Mouse (Mus musculus) kidney, embryonic 14.5 days (tissue): ENCODE measurements around the gene Hivep3. TPM values are rescaled to one million over a fixed set of nuclear protein-coding genes. Genes with fewer than 3 reads are reported as not detected.

ENCODE experiments used
- ATAC-seq: fragments of 200-750 bp; cut with Nextera tagmentation; 2 replicates; pipeline ENCODE4 v1.8.0; 2017; ENCODE audit warnings: moderate number of reproducible peaks, mild to moderate bottlenecking, moderate TSS enrichment, moderate library complexity; ENCODE audit not compliant: low FRiP score, low TSS enrichment
- H3K27ac ChIP-seq: fragments of 300-500 bp; sonication (generic); 2 replicates; pipeline ENCODE4 v1.5.1; 2014; ENCODE audit warnings: low read depth, mild to moderate bottlenecking, low read length, moderate library complexity, mixed read lengths
- H3K27me3 ChIP-seq: fragments of 300-500 bp; sonication (generic); 2 replicates; pipeline ENCODE4 v1.6.1; 2014; ENCODE audit warnings: mild to moderate bottlenecking, low read length; ENCODE audit not compliant: control insufficient read depth, insufficient read depth
- H3K36me3 ChIP-seq: fragments of 300-500 bp; sonication (generic); 2 replicates; pipeline ENCODE4 v1.6.1; 2014; ENCODE audit warnings: low read length, mixed read lengths; ENCODE audit not compliant: control insufficient read depth, insufficient read depth
- H3K4me1 ChIP-seq: fragments of 300-500 bp; sonication (generic); 2 replicates; pipeline ENCODE4 v1.6.1; 2014; ENCODE audit warnings: low read length, mixed read lengths; ENCODE audit not compliant: control insufficient read depth, insufficient read depth
- H3K4me2 ChIP-seq: fragments of 300-500 bp; sonication (generic); replicated peaks from 2 replicates; pipeline ENCODE4 v1.6.1; 2014; ENCODE audit warnings: low read depth, mild to moderate bottlenecking, low read length
- H3K4me3 ChIP-seq: fragments of 300-500 bp; sonication (generic); 2 replicates; pipeline ENCODE4 v1.5.1; 2014; ENCODE audit warnings: mild to moderate bottlenecking, low read length
- H3K9ac ChIP-seq: fragments of 300-500 bp; sonication (generic); 2 replicates; pipeline ENCODE4 v1.6.1; 2014; ENCODE audit warnings: low read depth, mild to moderate bottlenecking, low read length, moderate library complexity
- H3K9me3 ChIP-seq: fragments of 300-500 bp; sonication (generic); 2 replicates; pipeline ENCODE4 v1.6.1; 2016; ENCODE audit warnings: low read length; ENCODE audit not compliant: control insufficient read depth
- WGBS: fragments of 180-500 bp; shearing (Covaris S2); extraction: QIAGEN DNeasy Blood & Tissue Kit; methylation state at CpG from one replicate; pipeline ENCODE4 v1.1.7; 2014; 5-methylcytosine and 5-hydroxymethylcytosine counted together
- polyA plus RNA-seq: library from polyadenylated mRNA; unstranded; fragments of >200 nt; fragmentation: Nextera tagmentation; extraction: Ambion mirVana; gene quantifications from 2 replicates; pipeline ENCODE4 v1.2.1, GENCODE M21; 2014

The Hivep3 gene
- polyA plus RNA-seq, 1 experiment from 2014 or later: 6.3 TPM

DNA sequence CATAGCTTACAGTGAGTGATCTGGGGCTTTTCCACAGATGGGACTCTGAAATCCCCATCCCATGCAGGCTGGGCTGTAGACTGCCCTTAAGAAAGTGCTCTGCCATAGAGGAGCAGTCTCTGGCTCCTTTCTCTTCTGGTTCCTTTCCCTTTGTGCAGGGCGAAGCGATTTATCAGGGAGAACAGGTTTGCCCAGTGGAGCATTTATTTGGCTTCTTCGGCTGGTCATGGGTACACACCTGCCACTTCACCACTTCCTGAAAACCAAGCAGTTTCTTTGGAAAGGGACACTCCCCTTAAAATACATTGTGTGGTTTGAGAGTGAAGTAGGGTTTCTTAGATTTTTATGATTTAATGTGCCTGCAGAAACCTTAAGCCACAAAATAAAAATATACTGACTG, 110.7 kb downstream of the Hivep3 start:
- Histone ChIP-seq H3K9me3 (no peaks in the 10 kb centered on the region), H3K36me3 (no peaks in the 10 kb centered on the region), H3K27me3 (no peaks in the 10 kb centered on the region), H3K4me1 (no peaks in the 10 kb centered on the region), H3K9ac (no peak overlapping the region), H3K4me2 (no peak overlapping the region), H3K27ac (no peak overlapping the region), H3K4me3 (no peak overlapping the region)
- WGBS: 65% methylated on average over 3 of the region's 3 CpGs
- ATAC-seq: no peak

DNA sequence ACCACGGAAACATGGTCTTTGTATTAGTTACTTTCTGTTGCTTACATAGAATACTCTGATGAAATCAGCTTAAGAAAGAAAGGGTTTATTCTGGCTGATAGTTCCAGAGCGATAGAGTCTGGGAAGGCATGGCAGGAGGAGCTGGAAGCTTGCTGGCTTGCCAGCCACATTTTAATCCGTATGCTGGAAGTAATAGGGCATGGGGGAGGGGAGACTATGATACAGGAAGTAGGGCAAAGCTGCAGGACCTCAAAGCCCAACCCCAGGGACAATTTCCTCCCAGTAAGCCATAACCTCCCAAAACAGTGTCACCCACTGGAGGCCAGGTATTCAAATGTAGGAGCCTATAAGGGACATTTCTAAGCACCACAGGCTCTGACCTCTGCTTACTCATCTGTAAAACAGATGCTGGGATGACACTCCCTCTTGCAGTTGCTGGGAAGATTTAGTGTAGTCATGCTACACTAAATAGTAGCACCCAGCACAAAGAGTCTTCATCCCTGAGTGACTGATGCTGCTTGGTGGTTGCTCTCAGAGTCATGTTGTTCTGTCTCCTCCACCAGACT, 112.1 kb downstream of the Hivep3 start:
- H3K27ac ChIP-seq: no peak overlapping the region
- no peaks in the 10 kb centered on the region for H3K4me1 ChIP-seq
- no peaks in the 10 kb centered on the region for H3K27me3 ChIP-seq
- H3K4me2 ChIP-seq: no peak overlapping the region
- H3K9me3 ChIP-seq: no peaks in the 10 kb centered on the region
- H3K9ac ChIP-seq: no peak overlapping the region
- no peak overlapping the region for H3K4me3 ChIP-seq
- 68% methylated on average over 3 of the region's 3 CpGs for WGBS
- ATAC-seq: no peak
- no peaks in the 10 kb centered on the region for H3K36me3 ChIP-seq

DNA sequence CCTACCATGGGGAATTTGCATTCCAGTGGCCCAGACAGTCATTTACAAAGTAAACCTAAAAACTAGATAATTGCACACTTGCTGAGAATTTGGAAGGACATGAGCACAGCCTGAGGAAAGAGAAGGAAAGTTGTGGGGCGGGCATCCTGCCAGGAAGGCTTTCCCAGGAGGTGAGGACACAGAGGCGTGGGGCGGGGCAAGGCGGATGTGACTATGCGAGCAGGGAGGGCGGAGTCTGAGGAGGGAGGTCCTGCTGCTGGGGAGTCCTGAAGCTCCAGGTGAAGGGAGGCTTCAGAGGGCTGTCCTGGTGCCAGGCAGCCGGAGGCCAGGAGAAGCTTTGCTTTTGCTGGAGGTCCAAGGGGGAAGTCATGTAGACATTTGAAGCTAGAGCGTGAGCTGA, 118.9 kb downstream of the Hivep3 start:
- H3K27ac ChIP-seq: no peak overlapping the region

DNA sequence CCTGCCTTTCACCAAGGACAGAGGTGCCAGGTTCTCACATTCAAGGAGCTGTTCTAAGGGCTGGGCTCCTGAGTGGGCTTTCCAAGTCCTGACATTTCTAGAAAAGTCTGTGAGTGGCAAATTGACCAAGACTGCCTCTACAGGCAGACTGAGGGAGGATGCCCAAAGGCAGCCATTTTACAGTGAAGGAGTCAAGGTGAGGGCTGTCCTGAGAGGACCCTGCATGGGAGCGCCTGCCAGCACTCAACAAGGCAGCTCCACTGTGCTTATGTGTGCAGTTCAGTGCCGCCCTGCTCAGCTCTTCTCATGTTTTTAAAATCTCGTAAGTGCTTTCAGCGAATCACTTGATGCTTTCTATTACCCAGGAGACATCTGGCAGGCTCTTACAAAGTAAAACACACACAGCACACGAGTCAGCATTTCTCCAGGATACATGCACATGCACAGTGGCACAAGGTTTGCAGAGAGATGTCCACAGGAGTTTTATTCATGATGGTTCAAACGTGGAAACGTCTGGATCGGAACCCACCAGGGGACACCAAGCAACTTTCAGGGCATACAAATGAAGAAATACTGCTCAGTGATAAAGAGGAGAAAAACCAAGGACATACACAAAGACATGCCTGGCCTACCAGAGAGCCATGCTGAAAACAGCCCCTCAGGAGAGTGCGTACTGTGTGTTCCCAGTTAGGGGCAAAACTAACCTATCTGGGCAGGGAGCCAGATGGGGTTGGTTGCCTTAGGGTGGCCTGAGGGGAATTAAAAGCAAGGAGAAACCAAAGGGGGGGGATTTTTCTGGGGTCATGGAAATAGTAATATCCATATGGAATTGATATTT, 120.9 kb downstream of the Hivep3 start:
- H3K4me1 ChIP-seq: no peaks in the 10 kb centered on the region
- no peak overlapping the region for H3K27ac ChIP-seq
- WGBS: 79% methylated on average over 9 of the region's 9 CpGs
- no peak overlapping the region for H3K9ac ChIP-seq
- no peaks in the 10 kb centered on the region for H3K9me3 ChIP-seq
- H3K27me3 ChIP-seq: no peaks in the 10 kb centered on the region
- ATAC-seq: no peak
- H3K36me3 ChIP-seq: no peaks in the 10 kb centered on the region
- H3K4me2 ChIP-seq: no peak overlapping the region
- no peak overlapping the region for H3K4me3 ChIP-seq

More for the DNA sequence above, 118.9 kb downstream of the Hivep3 start:
- no peak for ATAC-seq
- Histone ChIP-seq H3K27me3 (no peaks in the 10 kb centered on the region), H3K4me1 (no peaks in the 10 kb centered on the region), H3K9ac (no peak overlapping the region), H3K9me3 (no peaks in the 10 kb centered on the region), H3K4me2 (no peak overlapping the region), H3K4me3 (no peak overlapping the region), H3K36me3 (no peaks in the 10 kb centered on the region)
- WGBS: 59% methylated on average over 8 of the region's 8 CpGs

DNA sequence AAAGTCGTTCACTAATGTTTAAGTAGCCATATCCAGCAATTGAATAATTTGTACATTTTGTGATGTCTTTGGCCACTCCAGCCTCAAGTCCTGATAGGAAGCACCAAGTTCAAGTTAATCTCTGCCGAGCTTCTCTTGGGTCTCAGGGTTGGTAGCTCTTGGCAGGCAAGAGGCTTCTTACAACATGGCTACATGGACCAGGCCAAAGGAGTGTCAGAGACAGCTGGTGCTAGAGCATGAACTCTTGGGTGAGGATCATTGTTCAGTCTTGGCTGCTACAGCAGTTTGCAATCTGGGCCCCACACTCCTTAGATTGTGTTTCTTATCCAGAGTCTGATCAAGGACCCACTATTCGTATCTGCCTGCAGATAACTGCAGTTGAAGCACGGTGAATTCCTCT, 125.9 kb downstream of the Hivep3 start:
- no peak for ATAC-seq
- 60% methylated on average over 4 of the region's 4 CpGs for WGBS
- no peak overlapping the region for H3K9ac ChIP-seq
- H3K36me3 ChIP-seq: no peaks in the 10 kb centered on the region
- H3K27ac ChIP-seq: no peak overlapping the region
- no peaks in the 10 kb centered on the region for H3K4me1 ChIP-seq
- H3K4me3 ChIP-seq: no peak overlapping the region
- H3K4me2 ChIP-seq: no peak overlapping the region
- no peaks in the 10 kb centered on the region for H3K27me3 ChIP-seq
- no peaks in the 10 kb centered on the region for H3K9me3 ChIP-seq

DNA sequence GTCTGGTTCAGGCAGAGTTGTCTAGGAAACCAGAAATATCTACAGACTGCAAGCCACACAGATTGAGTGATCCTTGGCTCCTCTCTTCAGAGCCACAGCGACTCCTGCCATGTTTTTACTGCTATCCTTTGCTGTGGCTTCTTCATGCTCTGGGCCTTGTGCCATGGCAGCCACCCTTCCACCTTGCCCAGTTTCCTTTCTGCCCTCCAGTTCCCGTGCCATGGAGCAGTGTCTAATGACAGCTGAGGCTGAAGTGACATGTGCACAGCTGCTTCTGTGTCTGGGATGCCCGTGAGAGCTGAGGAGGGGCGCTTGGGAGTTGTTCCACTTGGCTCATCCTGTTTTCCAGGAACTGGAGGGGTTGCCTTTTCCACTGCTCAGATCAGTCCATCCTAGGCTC, 127.4 kb downstream of the Hivep3 start:
- H3K27me3 ChIP-seq: no peaks in the 10 kb centered on the region
- no peak overlapping the region for H3K4me3 ChIP-seq
- H3K4me1 ChIP-seq: no peaks in the 10 kb centered on the region
- no peak overlapping the region for H3K9ac ChIP-seq
- no peaks in the 10 kb centered on the region for H3K36me3 ChIP-seq
- WGBS: 75% methylated on average over 4 of the region's 4 CpGs
- H3K27ac ChIP-seq: no peak overlapping the region
- no peaks in the 10 kb centered on the region for H3K9me3 ChIP-seq
- no peak overlapping the region for H3K4me2 ChIP-seq
- ATAC-seq: no peak

DNA sequence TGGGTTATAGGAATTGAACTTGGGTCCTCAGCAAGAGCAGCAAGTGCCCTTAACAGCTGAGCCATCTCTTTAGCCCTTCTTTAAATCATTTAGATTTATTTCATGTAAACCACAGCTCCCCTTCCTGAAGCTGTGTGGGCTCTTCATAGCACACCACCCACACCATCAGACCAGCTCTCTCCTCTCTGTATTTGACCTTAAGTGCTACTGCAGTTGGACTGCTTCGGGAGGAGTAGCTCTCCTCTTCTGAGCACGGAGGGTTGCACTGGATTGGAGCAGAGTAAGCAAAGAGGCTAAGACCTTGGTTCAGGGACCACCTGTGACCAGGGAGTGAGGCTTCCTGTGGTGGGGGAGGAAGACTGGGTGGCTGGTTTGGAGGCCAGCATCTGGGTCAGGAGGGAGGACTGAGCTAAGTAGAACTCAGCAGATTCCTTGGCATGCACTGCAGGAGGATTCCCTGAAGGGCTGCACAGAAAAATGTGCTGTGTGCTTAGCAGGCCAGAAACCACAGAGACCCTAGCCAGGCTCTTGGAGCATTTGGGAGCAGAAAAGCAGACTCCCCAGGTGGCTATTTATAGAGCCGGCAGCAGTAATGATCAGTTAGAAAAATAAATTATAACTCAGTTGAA, 132.4 kb downstream of the Hivep3 start:
- H3K27me3 ChIP-seq: no peaks in the 10 kb centered on the region
- H3K4me1 ChIP-seq: no peaks in the 10 kb centered on the region
- no peaks in the 10 kb centered on the region for H3K36me3 ChIP-seq
- no peaks in the 10 kb centered on the region for H3K9me3 ChIP-seq
- H3K27ac ChIP-seq: no peak overlapping the region
- H3K4me2 ChIP-seq: no peak overlapping the region
- 32% methylated on average over 3 of the region's 3 CpGs for WGBS
- peak; percentile 88 for ATAC-seq
- no peak overlapping the region for H3K4me3 ChIP-seq
- no peak overlapping the region for H3K9ac ChIP-seq

DNA sequence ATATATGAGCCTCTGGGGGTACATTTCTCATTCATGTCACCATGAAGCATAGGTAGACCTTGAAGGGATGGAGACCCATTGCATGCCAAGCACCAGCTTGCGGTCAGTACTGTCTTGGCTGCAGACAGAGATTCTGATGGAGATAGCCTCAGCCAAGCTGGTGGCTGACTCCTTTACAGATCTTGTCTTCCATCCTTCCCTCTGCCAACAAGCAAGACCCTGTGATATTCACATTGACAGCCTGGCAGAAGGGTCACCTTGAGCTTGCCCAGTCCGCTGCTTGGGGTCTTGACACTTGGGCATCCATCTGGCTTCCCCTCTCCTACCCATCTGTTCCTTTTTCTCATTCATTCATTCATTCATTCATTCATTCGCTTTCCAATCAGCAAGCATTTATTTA, 133.5 kb downstream of the Hivep3 start:
- no peak overlapping the region for H3K4me3 ChIP-seq
- no peak for ATAC-seq

DNA sequence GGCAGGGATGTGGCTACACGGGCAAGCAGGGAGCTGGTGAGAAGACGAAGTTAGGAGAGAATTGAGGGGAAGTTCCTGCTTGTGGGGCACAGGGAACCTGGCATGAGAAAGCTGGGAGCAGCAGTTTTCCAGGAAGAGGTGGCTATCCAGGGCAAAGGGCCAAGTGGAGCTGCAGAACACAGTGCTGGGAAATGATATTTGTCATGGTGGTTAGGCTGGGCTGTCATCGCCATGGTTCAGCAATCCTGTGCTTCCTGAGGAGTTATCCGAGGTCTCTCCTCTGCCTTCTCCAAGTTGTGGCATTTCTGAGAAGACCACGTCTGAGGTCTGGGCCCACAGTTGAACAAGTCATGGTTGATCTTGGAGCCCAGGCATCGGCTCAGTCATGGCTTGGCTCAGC, 136.8 kb downstream of the Hivep3 start:
- Histone ChIP-seq H3K27me3 (no peaks in the 10 kb centered on the region), H3K36me3 (no peaks in the 10 kb centered on the region), H3K4me1 (no peaks in the 10 kb centered on the region), H3K27ac (no peak overlapping the region), H3K4me3 (no peak overlapping the region), H3K4me2 (no peak overlapping the region), H3K9me3 (no peaks in the 10 kb centered on the region), H3K9ac (no peak overlapping the region)
- no peak for ATAC-seq
- 82% methylated on average over 6 of the region's 6 CpGs for WGBS

More for the DNA sequence above, 133.5 kb downstream of the Hivep3 start:
- Histone ChIP-seq H3K4me2 (no peak overlapping the region), H3K4me1 (no peaks in the 10 kb centered on the region), H3K36me3 (no peaks in the 10 kb centered on the region), H3K27ac (no peak overlapping the region), H3K27me3 (no peaks in the 10 kb centered on the region), H3K9ac (no peak overlapping the region), H3K9me3 (no peaks in the 10 kb centered on the region)
- 93% methylated on average over 3 of the region's 3 CpGs for WGBS
